Mouse (Mus musculus): ENCODE results near the gene Pum2. TPM values are rescaled to one million over a fixed set of nuclear protein-coding genes. Genes with fewer than 3 reads are reported as not detected.

Gene Pum2
- polyA plus RNA-seq, 1 experiment from 2014 or later = 22.7 TPM

- Histone ChIP-seq H3K27me3 (replicated peaks; ENCODE audit: control insufficient read depth, insufficient read depth, low read length) (no peaks in the 10 kb centered on the region), H3K4me1 (replicated peaks; ENCODE audit: control insufficient read depth, insufficient read depth, low read length) (peaks cover 6% of the 10 kb centered on the region), H3K4me3 (ENCODE audit: low read depth, low read length) (no peak overlapping the region), H3K9me3 (ENCODE audit: control insufficient read depth) (no peaks in the 10 kb centered on the region), H3K36me3 (ENCODE audit: control insufficient read depth, insufficient read depth) (no peaks in the 10 kb centered on the region), H3K9ac (ENCODE audit: low read depth, low read length) (no peak overlapping the region), H3K27ac (ENCODE audit: low read depth, low read length) (no peak overlapping the region), H3K4me2 (replicated peaks; ENCODE audit: low read depth) (no peak overlapping the region)
- WGBS = 65% methylated on average over 4 of the region's 4 CpGs
- no peak for ATAC-seq
- no peak for TF ChIP-seq CTCF (IDR thresholded peaks at IDR 0.05; ENCODE audit: low read depth)
These were observed 11.2 kb upstream of the Pum2 start for GRCm38 (mm10) chr12:8662721-8663120.

- Histone ChIP-seq H3K36me3 (ENCODE audit: control insufficient read depth, insufficient read depth) (no peaks in the 10 kb centered on the region), H3K4me3 (ENCODE audit: low read depth, low read length) (no peak overlapping the region), H3K9me3 (ENCODE audit: control insufficient read depth) (no peaks in the 10 kb centered on the region), H3K9ac (ENCODE audit: low read depth, low read length) (no peak overlapping the region), H3K27ac (ENCODE audit: low read depth, low read length) (no peak overlapping the region), H3K27me3 (replicated peaks; ENCODE audit: control insufficient read depth, insufficient read depth, low read length) (no peaks in the 10 kb centered on the region), H3K4me2 (replicated peaks; ENCODE audit: low read depth) (no peak overlapping the region), H3K4me1 (replicated peaks; ENCODE audit: control insufficient read depth, insufficient read depth, low read length) (no peaks in the 10 kb centered on the region; the same call in 1 of the 2 replicates)
- 65% methylated on average over 4 of the region's 4 CpGs for WGBS
- ATAC-seq = no peak
- no peak for TF ChIP-seq CTCF (IDR thresholded peaks at IDR 0.05; ENCODE audit: low read depth)
These were observed 6.3 kb upstream of the Pum2 start for GRCm38 (mm10) chr12:8667473-8668255.

GRCm38 (mm10) chr12:8669421-8669820 lies 4.5 kb upstream of the Pum2 start:
- Histone ChIP-seq H3K4me3 (ENCODE audit: low read depth, low read length) (no peak overlapping the region), H3K27me3 (replicated peaks; ENCODE audit: control insufficient read depth, insufficient read depth, low read length) (no peaks in the 10 kb centered on the region), H3K9me3 (ENCODE audit: control insufficient read depth) (no peaks in the 10 kb centered on the region), H3K4me2 (replicated peaks; ENCODE audit: low read depth) (no peak overlapping the region), H3K27ac (ENCODE audit: low read depth, low read length) (no peak overlapping the region), H3K9ac (ENCODE audit: low read depth, low read length) (no peak overlapping the region), H3K4me1 (replicated peaks; ENCODE audit: control insufficient read depth, insufficient read depth, low read length) (no peaks in the 10 kb centered on the region), H3K36me3 (ENCODE audit: control insufficient read depth, insufficient read depth) (no peaks in the 10 kb centered on the region)
- no peak for ATAC-seq
- TF ChIP-seq CTCF (IDR thresholded peaks at IDR 0.05; ENCODE audit: low read depth) = no peak
- WGBS = 80% methylated on average over 4 of the region's 4 CpGs

GRCm38 (mm10) chr12:8669846-8670245 lies 4.1 kb upstream of the Pum2 start:
- Histone ChIP-seq H3K27me3 (replicated peaks; ENCODE audit: control insufficient read depth, insufficient read depth, low read length) (no peaks in the 10 kb centered on the region), H3K4me3 (ENCODE audit: low read depth, low read length) (no peak overlapping the region), H3K9me3 (ENCODE audit: control insufficient read depth) (no peaks in the 10 kb centered on the region), H3K9ac (ENCODE audit: low read depth, low read length) (no peak overlapping the region), H3K4me2 (replicated peaks; ENCODE audit: low read depth) (no peak overlapping the region), H3K27ac (ENCODE audit: low read depth, low read length) (no peak overlapping the region), H3K36me3 (ENCODE audit: control insufficient read depth, insufficient read depth) (no peaks in the 10 kb centered on the region), H3K4me1 (replicated peaks; ENCODE audit: control insufficient read depth, insufficient read depth, low read length) (no peaks in the 10 kb centered on the region)
- TF ChIP-seq CTCF (IDR thresholded peaks at IDR 0.05; ENCODE audit: low read depth) = no peak
- ATAC-seq = no peak
- WGBS = 88% methylated on average over 3 of the region's 3 CpGs

- Histone ChIP-seq H3K4me2 (replicated peaks; ENCODE audit: low read depth) (peak overlapping the region; percentile 73), H3K4me1 (replicated peaks; ENCODE audit: control insufficient read depth, insufficient read depth, low read length) (0 out of 2 replicates have a peak, but pooled peaks cover 4% of the 10 kb centered on the region), H3K27ac (ENCODE audit: low read depth, low read length) (peak overlapping the region; percentile 95), H3K36me3 (ENCODE audit: control insufficient read depth, insufficient read depth) (no peaks in the 10 kb centered on the region), H3K9ac (ENCODE audit: low read depth, low read length) (peak overlapping the region; percentile 98), H3K27me3 (replicated peaks; ENCODE audit: control insufficient read depth, insufficient read depth, low read length) (no peaks in the 10 kb centered on the region), H3K9me3 (ENCODE audit: control insufficient read depth) (no peaks in the 10 kb centered on the region), H3K4me3 (ENCODE audit: low read depth, low read length) (peak overlapping the region; percentile 97)
- no peak for TF ChIP-seq CTCF (IDR thresholded peaks at IDR 0.05; ENCODE audit: low read depth)
- ATAC-seq = no peak; the same call in 1 of the 2 replicates
- 37% methylated on average over 17 of the region's 17 CpGs for WGBS
These were observed 587 bp upstream of the Pum2 start for GRCm38 (mm10) chr12:8673121-8673973.

- Histone ChIP-seq H3K36me3 (ENCODE audit: control insufficient read depth, insufficient read depth) (no peaks in the 10 kb centered on the region), H3K9ac (ENCODE audit: low read depth, low read length) (peak overlapping the region; percentile 98), H3K4me2 (replicated peaks; ENCODE audit: low read depth) (peak overlapping the region; percentile 73), H3K4me1 (replicated peaks; ENCODE audit: control insufficient read depth, insufficient read depth, low read length) (0 out of 2 replicates have a peak, but pooled peaks cover 4% of the 10 kb centered on the region), H3K9me3 (ENCODE audit: control insufficient read depth) (no peaks in the 10 kb centered on the region), H3K4me3 (ENCODE audit: low read depth, low read length) (peak overlapping the region; percentile 97), H3K27me3 (replicated peaks; ENCODE audit: control insufficient read depth, insufficient read depth, low read length) (no peaks in the 10 kb centered on the region), H3K27ac (ENCODE audit: low read depth, low read length) (peak overlapping the region; percentile 95)
- under 1% methylated on average over 33 of the region's 62 CpGs for WGBS
- peak; percentile 72 for ATAC-seq
- no peak for TF ChIP-seq CTCF (IDR thresholded peaks at IDR 0.05; ENCODE audit: low read depth)
These were observed 487 bp downstream of the Pum2 start for GRCm38 (mm10) chr12:8674377-8674864.

Measured in intestine, postnatal 0 days (tissue).